Mouse (Mus musculus) forebrain, postnatal 0 days (tissue): ENCODE measurements at regions not wholly inside any gene's neighbourhood (a gene's known extent, or its start where the extent isn't known, plus 50 kb on each side); places are given as distances from the start of the nearest gene placed in this dataset.
A peak's percentile ranks its signal among the peaks of the same experiment; 100 is the strongest.

ENCODE experiments used
- ATAC-seq: fragments of 200-750 bp; cut with Nextera tagmentation; 2 replicates; pipeline ENCODE4 v1.8.0; 2017; ENCODE audit warnings: mild to moderate bottlenecking, moderate library complexity
- DNase-seq: peaks from one replicate; pipeline ENCODE4 v3.0.0-alpha.2; 2015
- H3K27ac ChIP-seq: fragments of 300-500 bp; sonication (generic); 2 replicates; pipeline ENCODE4 v1.5.1; 2014; ENCODE audit warnings: low read depth, mild to moderate bottlenecking, antibody characterized with exemption, low read length, moderate library complexity, mixed read lengths
- H3K27me3 ChIP-seq: fragments of 300-500 bp; sonication (generic); 2 replicates; pipeline ENCODE4 v1.6.1; 2014; ENCODE audit warnings: mild to moderate bottlenecking, low read length, mixed read lengths; ENCODE audit not compliant: insufficient read depth
- H3K36me3 ChIP-seq: fragments of 300-500 bp; sonication (generic); 2 replicates; pipeline ENCODE4 v1.6.1; 2014; ENCODE audit warnings: mild to moderate bottlenecking, moderate library complexity; ENCODE audit not compliant: insufficient read depth
- H3K4me1 ChIP-seq: fragments of 300-500 bp; sonication (generic); 2 replicates; pipeline ENCODE4 v1.6.1; 2014; ENCODE audit warnings: antibody characterized with exemption; ENCODE audit not compliant: insufficient read depth
- H3K4me2 ChIP-seq: fragments of 300-500 bp; sonication (generic); 2 replicates; pipeline ENCODE4 v1.6.1; 2014; ENCODE audit warnings: low read depth, mild to moderate bottlenecking, moderate library complexity
- H3K4me3 ChIP-seq: fragments of 300-500 bp; sonication (generic); 2 replicates; pipeline ENCODE4 v1.5.1; 2014; ENCODE audit warnings: low read depth, low read length, mixed read lengths
- H3K9ac ChIP-seq: fragments of 300-500 bp; sonication (generic); 2 replicates; pipeline ENCODE4 v1.6.1; 2014; ENCODE audit warnings: mild to moderate bottlenecking
- H3K9me3 ChIP-seq: fragments of 300-500 bp; sonication (generic); 2 replicates; pipeline ENCODE4 v1.6.1; 2016; ENCODE audit warnings: low read length
- CTCF ChIP-seq: sonication (generic); IDR thresholded peaks from 2 replicates; pipeline ENCODE4 v1.5.1; 2016; ENCODE audit warnings: antibody characterized with exemption, control low read depth, low read depth
- WGBS: fragments of 180-500 bp; shearing (Covaris S2); extraction: QIAGEN DNeasy Blood & Tissue Kit; methylation state at CpG from one replicate; pipeline ENCODE4 v1.1.7; 2014; 5-methylcytosine and 5-hydroxymethylcytosine counted together

- peak; percentile 3 for DNase-seq
- no peaks in the 10 kb centered on the region for H3K36me3 ChIP-seq
- WGBS, result 82% methylated on average over 2 of the region's 2 CpGs
These were observed 57.7 kb upstream of the Cntnap5b start for GRCm38 (mm10) chr1:99714912-99715311.

GRCm38 (mm10) chr1:99716266-99716665, 56.3 kb upstream of the Cntnap5b start:
- H3K27me3 ChIP-seq, result no peaks in the 10 kb centered on the region
- ATAC-seq, result no peak
- no peak overlapping the region for H3K27ac ChIP-seq
- no peak overlapping the region for H3K9ac ChIP-seq
- no peaks in the 10 kb centered on the region for H3K36me3 ChIP-seq
- no peak overlapping the region for H3K4me2 ChIP-seq
- H3K4me3 ChIP-seq, result no peak overlapping the region
- no peaks in the 10 kb centered on the region for H3K4me1 ChIP-seq
- no peak for TF ChIP-seq CTCF
- DNase-seq, result no peak
- H3K9me3 ChIP-seq, result no peaks in the 10 kb centered on the region

More at GRCm38 (mm10) chr1:99714912-99715311, 57.7 kb upstream of the Cntnap5b start:
- H3K4me1 ChIP-seq, result no peaks in the 10 kb centered on the region
- no peak overlapping the region for H3K27ac ChIP-seq
- no peak overlapping the region for H3K4me2 ChIP-seq
- no peaks in the 10 kb centered on the region for H3K27me3 ChIP-seq
- ATAC-seq, result no peak
- no peak for TF ChIP-seq CTCF
- H3K4me3 ChIP-seq, result no peak overlapping the region
- H3K9me3 ChIP-seq, result no peaks in the 10 kb centered on the region
- H3K9ac ChIP-seq, result no peak overlapping the region
